Mouse (Mus musculus): ENCODE measurements at regions not wholly inside any gene's neighbourhood (a gene's known extent, or its start where the extent isn't known, plus 50 kb on each side); places are given as distances from the start of the nearest gene placed in this dataset.

DNA sequence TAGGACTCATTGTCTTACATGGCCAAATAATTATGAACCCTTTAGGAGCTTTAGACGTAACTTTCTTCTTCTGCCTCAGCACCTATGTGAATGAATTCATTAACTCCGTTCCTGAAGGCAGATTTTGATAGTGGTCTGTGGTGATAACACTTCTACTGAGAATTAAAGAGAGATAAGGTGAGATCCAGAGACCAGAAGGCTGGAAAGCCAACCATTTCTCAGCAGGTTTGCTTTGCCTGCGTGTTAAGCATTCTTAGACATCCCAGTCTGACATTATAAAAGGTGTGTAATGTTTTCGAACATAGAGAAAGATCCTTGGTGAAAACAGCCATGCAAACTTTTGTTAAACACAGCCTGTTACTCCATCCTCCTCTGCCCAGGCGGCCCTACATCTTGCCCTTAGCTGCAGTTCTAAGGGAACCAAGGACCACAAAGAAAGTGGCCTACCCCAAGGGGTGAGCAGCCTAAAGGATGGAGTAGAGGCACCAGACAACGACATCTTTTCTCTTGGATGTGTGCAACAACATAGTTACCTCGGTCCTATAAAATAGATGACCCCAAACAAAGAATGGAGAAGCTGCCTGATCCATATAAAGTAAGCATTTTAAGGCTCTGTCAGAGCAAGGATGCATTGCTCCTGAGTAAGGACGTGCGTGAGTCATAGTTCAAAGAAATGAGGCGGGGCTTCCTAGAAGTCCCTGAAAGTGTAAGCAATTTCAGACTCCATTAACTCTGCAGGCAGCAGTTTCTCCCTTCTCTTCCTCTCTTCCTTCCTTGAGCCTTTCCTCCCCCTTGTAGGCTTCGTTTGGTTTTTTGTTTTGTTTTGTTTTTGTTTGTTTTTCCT lies 55.1 kb upstream of the Xpr1 start:
- no peak overlapping the region for H3K9ac ChIP-seq (ENCODE audit: insufficient read depth, low read depth, low read length, poor library complexity, severe bottlenecking)
- no peaks in the 10 kb centered on the region for H3K36me3 ChIP-seq (ENCODE audit: control insufficient read depth, insufficient read depth, low read length, poor library complexity, severe bottlenecking)
- in situ Hi-C loops (cut with MboI; ENCODE audit: low sequenced_read_pairs in 2 of 2, unreplicated experiment in 2 of 2): no loop called here
- no peaks in the 10 kb centered on the region for H3K4me1 ChIP-seq (ENCODE audit: control insufficient read depth in 2 of 2, insufficient read depth in 2 of 2, low read length in 2 of 2, poor library complexity in 1 of 2)
- no peak for TF ChIP-seq HCFC1 (IDR thresholded peaks at IDR 0.05; ENCODE audit: borderline replicate concordance, insufficient read depth, low read length)
- TF ChIP-seq CHD2 (IDR thresholded peaks at IDR 0.05; ENCODE audit: low read depth, low read length): no peak
- TF ChIP-seq MAFK (IDR thresholded peaks at IDR 0.05; ENCODE audit: insufficient read depth, low read depth, low read length): no peak
- no peak for TF ChIP-seq ZC3H11A (IDR thresholded peaks at IDR 0.05; ENCODE audit: borderline replicate concordance, low read depth, low read length)
- TF ChIP-seq ZNF384 (IDR thresholded peaks at IDR 0.05; ENCODE audit: low read depth, low read length): no peak
- no peaks in the 10 kb centered on the region for H3K9me3 ChIP-seq (ENCODE audit: control insufficient read depth, insufficient read depth, low read depth, low read length)
- DNase-seq (ENCODE audit: low read depth, low spot score): no peak
- H3K4me3 ChIP-seq (ENCODE audit: insufficient read depth in 1 of 2, low read depth in 1 of 2, low read length in 2 of 2, poor library complexity in 1 of 2, severe bottlenecking in 1 of 2): no peak overlapping the region
- H3K27ac ChIP-seq (ENCODE audit: insufficient read depth, low read depth, low read length, poor library complexity, severe bottlenecking): no peak overlapping the region

DNA sequence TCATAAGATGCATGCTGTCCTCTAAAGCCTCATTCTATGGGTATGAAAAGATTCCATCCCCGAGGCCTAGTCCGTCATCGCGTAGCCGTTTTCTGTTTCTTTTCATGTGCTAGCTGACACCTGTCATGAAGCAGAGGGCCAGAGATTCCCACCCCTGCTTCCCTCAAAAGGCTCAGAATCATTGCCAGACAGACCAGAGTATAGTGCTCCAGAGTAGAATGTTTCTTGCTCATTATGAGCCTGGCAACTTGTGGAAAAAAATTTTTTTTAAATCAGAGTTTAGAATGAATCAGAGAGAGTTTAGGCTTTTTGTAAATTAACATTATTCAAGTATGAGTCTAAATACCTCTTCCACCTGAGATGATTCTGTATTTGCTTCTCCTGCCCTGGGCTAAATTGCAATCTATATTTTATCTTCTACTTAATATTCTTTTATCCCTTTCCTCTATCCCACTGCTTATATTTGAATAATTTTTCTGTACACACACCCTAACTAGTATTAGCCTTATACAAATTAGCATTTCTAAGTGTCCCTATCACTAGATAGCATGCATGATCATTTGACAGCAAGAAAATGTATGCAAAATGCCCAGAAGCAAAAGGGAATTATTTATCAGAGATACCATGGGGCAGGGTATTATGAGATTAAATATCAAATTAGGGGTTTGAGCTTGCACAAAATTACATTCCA lies 55.9 kb upstream of the Xpr1 start:
- no peak for TF ChIP-seq ZC3H11A (IDR thresholded peaks at IDR 0.05; ENCODE audit: borderline replicate concordance, low read depth, low read length)
- TF ChIP-seq HCFC1 (IDR thresholded peaks at IDR 0.05; ENCODE audit: borderline replicate concordance, insufficient read depth, low read length): no peak
- TF ChIP-seq ZNF384 (IDR thresholded peaks at IDR 0.05; ENCODE audit: low read depth, low read length): no peak
- H3K4me1 ChIP-seq (ENCODE audit: control insufficient read depth in 2 of 2, insufficient read depth in 2 of 2, low read length in 2 of 2, poor library complexity in 1 of 2): no peaks in the 10 kb centered on the region
- no peak overlapping the region for H3K4me3 ChIP-seq (ENCODE audit: insufficient read depth in 1 of 2, low read depth in 1 of 2, low read length in 2 of 2, poor library complexity in 1 of 2, severe bottlenecking in 1 of 2)
- H3K36me3 ChIP-seq (ENCODE audit: control insufficient read depth, insufficient read depth, low read length, poor library complexity, severe bottlenecking): no peaks in the 10 kb centered on the region
- H3K9me3 ChIP-seq (ENCODE audit: control insufficient read depth, insufficient read depth, low read depth, low read length): no peaks in the 10 kb centered on the region
- no peak for DNase-seq (ENCODE audit: low read depth, low spot score)
- in situ Hi-C loops (cut with MboI; ENCODE audit: low sequenced_read_pairs in 2 of 2, unreplicated experiment in 2 of 2): no loop called here
- H3K9ac ChIP-seq (ENCODE audit: insufficient read depth, low read depth, low read length, poor library complexity, severe bottlenecking): no peak overlapping the region
- no peak overlapping the region for H3K27ac ChIP-seq (ENCODE audit: insufficient read depth, low read depth, low read length, poor library complexity, severe bottlenecking)

DNA sequence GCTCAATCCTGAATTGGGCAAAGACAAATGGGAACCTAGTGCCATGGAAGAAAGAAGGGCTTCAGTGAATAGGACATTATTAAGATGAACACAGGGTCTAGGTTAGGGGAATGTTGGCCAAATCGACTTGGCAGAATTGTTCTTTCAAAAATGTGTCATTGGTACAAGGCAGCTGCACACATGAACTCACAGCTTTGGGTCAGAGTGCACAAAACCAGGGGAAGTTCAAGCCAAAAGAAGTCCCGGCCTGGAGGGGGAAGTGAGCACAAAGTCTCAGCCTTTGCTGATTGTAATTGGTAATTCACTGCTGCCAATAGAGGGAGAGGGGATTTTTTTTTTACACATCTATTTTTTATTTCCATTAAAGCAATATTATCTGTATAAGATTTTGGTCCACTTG lies 57.8 kb upstream of the Xpr1 start:
- Histone ChIP-seq H3K4me1 (ENCODE audit: control insufficient read depth in 2 of 2, insufficient read depth in 2 of 2, low read length in 2 of 2, poor library complexity in 1 of 2) (no peaks in the 10 kb centered on the region), H3K4me3 (ENCODE audit: insufficient read depth in 1 of 2, low read depth in 1 of 2, low read length in 2 of 2, poor library complexity in 1 of 2, severe bottlenecking in 1 of 2) (no peak overlapping the region), H3K27ac (ENCODE audit: insufficient read depth, low read depth, low read length, poor library complexity, severe bottlenecking) (no peak overlapping the region), H3K9me3 (ENCODE audit: control insufficient read depth, insufficient read depth, low read depth, low read length) (no peaks in the 10 kb centered on the region), H3K9ac (ENCODE audit: insufficient read depth, low read depth, low read length, poor library complexity, severe bottlenecking) (no peak overlapping the region), H3K36me3 (ENCODE audit: control insufficient read depth, insufficient read depth, low read length, poor library complexity, severe bottlenecking) (no peaks in the 10 kb centered on the region)
- DNase-seq (ENCODE audit: low read depth, low spot score): no peak
- TF ChIP-seq HCFC1 (IDR thresholded peaks at IDR 0.05; ENCODE audit: borderline replicate concordance, insufficient read depth, low read length) (no peak), ZNF384 (IDR thresholded peaks at IDR 0.05; ENCODE audit: low read depth, low read length) (no peak), ZC3H11A (IDR thresholded peaks at IDR 0.05; ENCODE audit: borderline replicate concordance, low read depth, low read length) (no peak), MAFK (IDR thresholded peaks at IDR 0.05; ENCODE audit: insufficient read depth, low read depth, low read length) (no peak)
- in situ Hi-C loops (cut with MboI; ENCODE audit: low sequenced_read_pairs in 2 of 2, unreplicated experiment in 2 of 2): no loop called here

DNA sequence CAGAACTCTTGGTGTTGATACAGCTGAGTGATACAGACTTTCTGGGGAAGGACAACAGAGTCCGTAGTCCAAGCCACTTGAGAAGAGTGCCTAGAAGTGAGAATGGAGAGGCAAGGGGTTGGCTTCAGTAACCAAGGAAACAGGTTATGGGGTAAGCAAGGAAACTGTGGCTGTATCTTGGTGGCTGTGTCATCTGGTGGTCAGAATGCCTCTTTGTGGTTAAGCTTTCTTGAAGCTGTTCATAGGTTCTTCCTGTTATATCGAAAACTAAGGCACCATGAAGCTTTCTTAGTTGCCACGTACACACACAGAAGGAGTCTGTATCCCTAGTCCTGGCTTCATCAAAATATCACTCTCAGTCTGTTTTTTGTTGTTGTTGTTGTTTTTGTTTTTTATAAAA lies 59.0 kb upstream of the Xpr1 start:
- in situ Hi-C loops (cut with MboI; ENCODE audit: low sequenced_read_pairs in 2 of 2, unreplicated experiment in 2 of 2): no loop called here
- no peaks in the 10 kb centered on the region for H3K36me3 ChIP-seq (ENCODE audit: control insufficient read depth, insufficient read depth, low read length, poor library complexity, severe bottlenecking)
- no peaks in the 10 kb centered on the region for H3K9me3 ChIP-seq (ENCODE audit: control insufficient read depth, insufficient read depth, low read depth, low read length)
- H3K9ac ChIP-seq (ENCODE audit: insufficient read depth, low read depth, low read length, poor library complexity, severe bottlenecking): no peak overlapping the region
- TF ChIP-seq ZC3H11A (IDR thresholded peaks at IDR 0.05; ENCODE audit: borderline replicate concordance, low read depth, low read length) (no peak), MAFK (IDR thresholded peaks at IDR 0.05; ENCODE audit: insufficient read depth, low read depth, low read length) (no peak), HCFC1 (IDR thresholded peaks at IDR 0.05; ENCODE audit: borderline replicate concordance, insufficient read depth, low read length) (no peak), CHD2 (IDR thresholded peaks at IDR 0.05; ENCODE audit: low read depth, low read length) (no peak), ZNF384 (IDR thresholded peaks at IDR 0.05; ENCODE audit: low read depth, low read length) (no peak)
- no peak overlapping the region for H3K27ac ChIP-seq (ENCODE audit: insufficient read depth, low read depth, low read length, poor library complexity, severe bottlenecking)
- no peaks in the 10 kb centered on the region for H3K4me1 ChIP-seq (ENCODE audit: control insufficient read depth in 2 of 2, insufficient read depth in 2 of 2, low read length in 2 of 2, poor library complexity in 1 of 2)
- H3K4me3 ChIP-seq (ENCODE audit: insufficient read depth in 1 of 2, low read depth in 1 of 2, low read length in 2 of 2, poor library complexity in 1 of 2, severe bottlenecking in 1 of 2): no peak overlapping the region
- DNase-seq (ENCODE audit: low read depth, low spot score): no peak

Data from ES-E14 (cell line).